7 mouse cellular contexts compared by ENCODE assay signal in the genomic region with DNA sequence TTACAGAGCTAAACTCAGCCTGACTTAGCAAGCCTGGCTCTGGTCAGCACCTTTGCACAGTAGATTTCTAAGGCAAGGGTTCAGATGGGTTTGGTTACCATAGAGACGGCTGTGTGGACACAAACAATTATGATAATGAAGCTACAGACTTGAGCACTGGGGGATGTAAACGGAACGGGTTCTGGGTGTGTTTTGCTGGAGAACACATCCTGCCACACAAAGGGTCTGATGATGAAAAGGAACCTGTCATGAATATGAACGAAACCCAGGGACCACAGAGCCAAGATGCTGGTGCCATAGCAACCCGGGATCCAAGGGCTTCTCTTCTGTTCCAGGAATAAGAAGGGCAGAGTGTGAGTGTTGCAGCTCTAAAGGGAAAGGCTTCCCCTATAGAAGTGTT. TPM values are rescaled to one million over a fixed set of nuclear protein-coding genes. Genes with fewer than 3 reads are reported as not detected.
DNase-seq lines count a peak whose midpoint lies in the region; ATAC-seq and TF ChIP-seq lines count a peak whose summit lies in the region.

A gene (plus strand): TSS at position 177 of the 400 bp plus-strand sequence.

- peak within 1 kb of the TSS; percentile 72 for H3K4me3 ChIP-seq in lung, embryonic 16.5 days (ENCODE audit: low read length)
- peak within 1 kb of the TSS; percentile 78 for H3K4me3 ChIP-seq in embryonic facial prominence, embryonic 15.5 days (replicated peaks)
- peak within 1 kb of the TSS; percentile 74 for H3K4me3 ChIP-seq in intestine, postnatal 0 days (ENCODE audit: low read depth, low read length)
- H3K4me3 ChIP-seq in neural tube, embryonic 15.5 days (replicated peaks) = peak within 1 kb of the TSS; percentile 78

- TF ChIP-seq CTCF in intestine, postnatal 0 days (IDR thresholded peaks at IDR 0.05; ENCODE audit: low read depth) = no peak

- H3K4me1 ChIP-seq in lung, embryonic 16.5 days (replicated peaks; ENCODE audit: control insufficient read depth, insufficient read depth, low read length) = peaks cover 11% of the 10 kb centered on the region
- peaks cover 15% of the 10 kb centered on the region for H3K4me1 ChIP-seq in embryonic facial prominence, embryonic 15.5 days
- no peaks in the 10 kb centered on the region; the same call in 1 of the 2 replicates for H3K4me1 ChIP-seq in intestine, postnatal 0 days (replicated peaks; ENCODE audit: control insufficient read depth, insufficient read depth, low read length)
- peaks cover 16% of the 10 kb centered on the region for H3K4me1 ChIP-seq in neural tube, embryonic 15.5 days

- ATAC-seq in lung, embryonic 16.5 days (ENCODE audit: low read depth) = no peak
- no peak for ATAC-seq in embryonic facial prominence, embryonic 15.5 days (ENCODE audit: insufficient number of reproducible peaks, low FRiP score, low TSS enrichment, low read depth)
- no peak for ATAC-seq in intestine, postnatal 0 days
- peak; percentile 39; the same call in 1 of the 2 replicates for ATAC-seq in neural tube, embryonic 15.5 days (ENCODE audit: low FRiP score)
- ATAC-seq in megakaryocyte progenitor cell, adult 5-6 weeks (replicated peaks; ENCODE audit: poor library complexity) = no peak

- WGBS in lung, embryonic 16.5 days = 74% methylated on average over 5 of the region's 5 CpGs
- WGBS in embryonic facial prominence, embryonic 15.5 days = 69% methylated on average over 5 of the region's 5 CpGs
- 62% methylated on average over 5 of the region's 5 CpGs for WGBS in intestine, postnatal 0 days
- 26% methylated on average over 5 of the region's 5 CpGs for WGBS in neural tube, embryonic 15.5 days

- H3K27me3 ChIP-seq in lung, embryonic 16.5 days (ENCODE audit: control insufficient read depth, insufficient read depth, low read depth, low read length) = no peaks in the 10 kb centered on the region
- no peaks in the 10 kb centered on the region for H3K27me3 ChIP-seq in embryonic facial prominence, embryonic 15.5 days
- H3K27me3 ChIP-seq in intestine, postnatal 0 days (replicated peaks; ENCODE audit: control insufficient read depth, insufficient read depth, low read length) = no peaks in the 10 kb centered on the region
- H3K27me3 ChIP-seq in neural tube, embryonic 15.5 days (replicated peaks) = no peaks in the 10 kb centered on the region; the same call in 1 of the 2 replicates

- peaks cover 3% of the 10 kb centered on the region; the same call in 1 of the 2 replicates for H3K36me3 ChIP-seq in lung, embryonic 16.5 days (ENCODE audit: control insufficient read depth, insufficient read depth, low read length)
- H3K36me3 ChIP-seq in embryonic facial prominence, embryonic 15.5 days = peaks cover 15% of the 10 kb centered on the region
- peaks cover 17% of the 10 kb centered on the region for H3K36me3 ChIP-seq in intestine, postnatal 0 days (ENCODE audit: control insufficient read depth, insufficient read depth)
- H3K36me3 ChIP-seq in neural tube, embryonic 15.5 days = peaks cover 15% of the 10 kb centered on the region

- H3K9ac ChIP-seq in lung, embryonic 16.5 days (ENCODE audit: low read length) = peak within 1 kb of the TSS; percentile 83
- H3K9ac ChIP-seq in embryonic facial prominence, embryonic 15.5 days = peak within 1 kb of the TSS; percentile 6; the same call in 1 of the 2 replicates
- H3K9ac ChIP-seq in intestine, postnatal 0 days (ENCODE audit: low read depth, low read length) = peak within 1 kb of the TSS; percentile 66
- H3K9ac ChIP-seq in neural tube, embryonic 15.5 days (replicated peaks) = peak within 1 kb of the TSS; percentile 49

- H3K9me3 ChIP-seq in lung, embryonic 16.5 days (ENCODE audit: control insufficient read depth, low read length) = no peaks in the 10 kb centered on the region
- no peaks in the 10 kb centered on the region for H3K9me3 ChIP-seq in embryonic facial prominence, embryonic 15.5 days (replicated peaks)
- no peaks in the 10 kb centered on the region for H3K9me3 ChIP-seq in intestine, postnatal 0 days (ENCODE audit: control insufficient read depth)
- no peaks in the 10 kb centered on the region for H3K9me3 ChIP-seq in neural tube, embryonic 15.5 days (replicated peaks)

- no peak for DNase-seq in lung, postnatal 36 days
- DNase-seq in gastrocnemius, adult 18-20 months (ENCODE audit: low spot score) = no peak

- peak within 1 kb of the TSS; percentile 53 for H3K4me2 ChIP-seq in lung, embryonic 16.5 days (ENCODE audit: low read depth, low read length)
- peak within 1 kb of the TSS; percentile 61 for H3K4me2 ChIP-seq in embryonic facial prominence, embryonic 15.5 days (replicated peaks)
- peak within 1 kb of the TSS; percentile 86 for H3K4me2 ChIP-seq in intestine, postnatal 0 days (replicated peaks; ENCODE audit: low read depth)
- H3K4me2 ChIP-seq in neural tube, embryonic 15.5 days = peak within 1 kb of the TSS; percentile 65

- H3K27ac ChIP-seq in lung, embryonic 16.5 days (ENCODE audit: low read length) = peak within 1 kb of the TSS; percentile 4; the same call in 1 of the 2 replicates
- H3K27ac ChIP-seq in embryonic facial prominence, embryonic 15.5 days (replicated peaks) = peak within 1 kb of the TSS; percentile 56
- peak within 1 kb of the TSS; percentile 15; the same call in 1 of the 2 replicates for H3K27ac ChIP-seq in intestine, postnatal 0 days (ENCODE audit: low read depth, low read length)
- H3K27ac ChIP-seq in neural tube, embryonic 15.5 days (replicated peaks) = peak within 1 kb of the TSS; percentile 78

RNA-seq across cellular contexts. Expression of the gene that starts here (rescaled TPM):
- 5.2 and 5.8 TPM in 2 replicates for polyA plus RNA-seq in lung, embryonic 16.5 days (2015; fragmentation: Nextera tagmentation; extraction: Ambion mirVana)
- polyA plus RNA-seq in embryonic facial prominence, embryonic 15.5 days (2015; fragmentation: Nextera tagmentation; extraction: Ambion mirVana) = 7.2 and 8.3 TPM in 2 replicates
- 3.7 and 5.1 TPM in 2 replicates for polyA plus RNA-seq in intestine, postnatal 0 days (2015; fragmentation: Nextera tagmentation; extraction: Ambion mirVana)
- 9.1 and 10.3 TPM in 2 replicates for polyA plus RNA-seq in neural tube, embryonic 15.5 days (2015; fragmentation: Nextera tagmentation; extraction: Ambion mirVana)
- total RNA-seq in gastrocnemius, adult 18-20 months (2021) = 1 to 10 TPM; 2.0 to 2.7 TPM
- total RNA-seq in megakaryocyte progenitor cell, adult 5-6 weeks (2015) = 3.2 and 5.6 TPM in 2 replicates
- total RNA-seq in megakaryocyte progenitor cell, adult 5-6 weeks (2017) = 1.1 and 2.5 TPM in 2 replicates

Comparison
In these comparisons a context has a peak if more than half of its experiments do, and no peak if none do; other contexts are left out.
1. H3K27ac ChIP-seq: peak in every context shown above with its lines; median percentile 78 in neural tube, embryonic 15.5 days; 56 in embryonic facial prominence, embryonic 15.5 days; 15 in intestine, postnatal 0 days; 4 in lung, embryonic 16.5 days.
2. H3K9ac ChIP-seq: peak in every context shown above with its lines; median percentile 83 in lung, embryonic 16.5 days; 66 in intestine, postnatal 0 days; 49 in neural tube, embryonic 15.5 days; 6 in embryonic facial prominence, embryonic 15.5 days.